Mouse (Mus musculus): ENCODE data around the gene Lzic.

- TF ChIP-seq CTCF (IDR thresholded peaks at IDR 0.05; ENCODE audit: low read depth, low read length): peak; percentile 69
- TF ChIP-seq POLR2AphosphoS5 (IDR thresholded peaks at IDR 0.05; ENCODE audit: insufficient replicate concordance, low read depth, low read length): no peak
These were observed 58.0 kb downstream of the Lzic start for GRCm38 (mm10) chr4:149542927-149543553.
